Mouse (Mus musculus): Measurements from ENCODE around the gene A4galt.

GRCm38 (mm10) chr15:83182351-83182750 is 69.2 kb downstream of the A4galt start:
- TF ChIP-seq CTCF (conservative IDR thresholded peaks at IDR 0.05; ENCODE audit: low read length): no peak
- TF ChIP-seq POU5F1 (IDR thresholded peaks at IDR 0.05; ENCODE audit: borderline replicate concordance, low read length): no peak
- no peak for TF ChIP-seq NANOG (IDR thresholded peaks at IDR 0.05; ENCODE audit: borderline replicate concordance, low read length)

Data from E14TG2a.4 (cell line).